Mouse (Mus musculus) bone marrow macrophage, adult 2 months (primary cell): Measurements from ENCODE around the gene Golga4. TPM values are rescaled to one million over a fixed set of nuclear protein-coding genes. Genes with fewer than 3 reads are reported as not detected.

Experiments
- H3K27ac ChIP-seq: 2 replicates; pipeline ENCODE4 v1.5.1; 2012; ENCODE audit warnings: low read depth, low read length; ENCODE audit not compliant: insufficient read depth
- H3K4me1 ChIP-seq: 2 replicates; pipeline ENCODE4 v1.6.1; 2012; ENCODE audit warnings: low read length; ENCODE audit not compliant: control insufficient read depth, insufficient read depth
- H3K4me3 ChIP-seq: 2 replicates; pipeline ENCODE4 v1.5.1; 2012; ENCODE audit warnings: mild to moderate bottlenecking, low read length, moderate library complexity; ENCODE audit not compliant: insufficient read depth
- CTCF ChIP-seq: IDR thresholded peaks from 2 replicates; pipeline ENCODE4 v1.5.1; 2012; ENCODE audit warnings: low read depth, mild to moderate bottlenecking, low read length, moderate library complexity
- POLR2A ChIP-seq: IDR thresholded peaks from 2 replicates; pipeline ENCODE4 v1.6.1; 2012; ENCODE audit warnings: mild to moderate bottlenecking, low read depth, low read length, borderline replicate concordance
- polyA plus RNA-seq: library from polyadenylated mRNA; stranded (reverse); fragments of >200 nt; gene quantifications from 2 replicates; pipeline ENCODE4 v1.2.4, GENCODE M21; 2012; ENCODE audit not compliant: missing spikeins, insufficient read depth, insufficient read length

Golga4 gene
- polyA plus RNA-seq, 1 experiment, result 52.2 TPM

DNA sequence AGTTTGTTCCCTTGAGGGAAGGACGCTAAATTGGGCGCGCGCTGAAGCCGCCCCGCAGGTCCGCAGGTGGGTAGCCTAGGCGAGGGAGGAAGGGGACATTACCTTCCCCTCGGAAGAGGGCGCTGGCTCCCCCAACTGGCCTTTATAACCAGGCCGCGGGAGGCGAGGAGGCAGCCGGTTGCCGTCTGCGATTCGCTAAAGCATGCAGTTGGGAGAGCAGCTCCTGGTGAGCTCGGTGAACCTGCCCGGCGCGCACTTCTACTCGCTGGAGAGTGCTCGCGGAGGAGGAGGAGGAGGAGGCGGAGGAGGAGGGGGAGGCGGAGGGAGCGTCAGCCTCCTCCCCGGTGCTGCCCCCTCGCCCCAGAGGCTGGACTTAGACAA, 27.6 kb upstream of the Golga4 start:
- TF ChIP-seq CTCF (no peak), POLR2A (no peak)
- Histone ChIP-seq H3K27ac (no peak overlapping the region), H3K4me3 (peak overlapping the region; percentile 58), H3K4me1 (no peaks in the 10 kb centered on the region)

GRCm38 (mm10) chr9:118478839-118479507, 27.1 kb upstream of the Golga4 start:
- peak overlapping the region; percentile 58 for H3K4me3 ChIP-seq
- no peak overlapping the region for H3K27ac ChIP-seq
- no peaks in the 10 kb centered on the region for H3K4me1 ChIP-seq
- TF ChIP-seq CTCF (no peak), POLR2A (no peak)

DNA sequence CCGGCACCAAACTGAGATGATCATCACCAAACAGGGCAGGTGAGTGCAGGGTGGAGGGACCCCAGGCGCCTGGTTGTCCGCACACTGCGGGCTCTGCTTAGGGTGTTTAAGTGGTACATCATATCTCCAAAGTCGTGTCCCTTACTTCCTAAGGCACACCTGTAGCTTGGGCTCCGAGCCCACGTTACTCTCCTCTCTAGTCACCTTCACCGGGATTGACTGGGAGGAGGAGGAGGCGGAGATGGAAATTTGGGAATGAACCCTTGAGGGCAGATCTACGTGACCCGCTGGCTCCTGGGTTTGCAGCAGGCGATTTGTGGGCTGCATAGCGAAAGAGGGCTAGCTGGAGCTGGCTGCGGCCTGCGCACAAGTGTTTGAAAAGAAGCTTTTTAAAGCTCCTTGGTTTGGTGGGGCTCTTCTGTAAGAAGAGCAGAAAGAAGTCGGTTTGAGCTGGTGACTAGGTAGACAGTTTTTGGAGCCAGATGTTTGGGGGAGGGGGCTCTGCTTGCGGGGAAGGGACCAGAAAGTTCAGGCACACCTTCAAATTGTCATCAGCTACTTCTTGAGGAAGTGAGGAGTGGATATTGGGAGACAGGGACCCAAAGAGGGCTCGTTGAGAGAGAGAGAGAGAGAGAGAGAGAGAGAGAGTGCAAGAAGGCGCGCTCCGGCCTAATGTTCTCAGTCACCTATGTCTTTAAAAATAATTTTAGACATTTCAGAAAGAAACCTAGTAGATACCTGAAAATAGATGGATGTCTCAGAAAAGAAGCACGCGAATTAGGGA, 26.4 kb upstream of the Golga4 start:
- H3K27ac ChIP-seq, result no peak overlapping the region
- TF ChIP-seq POLR2A (no peak), CTCF (no peak)
- no peak overlapping the region for H3K4me3 ChIP-seq
- H3K4me1 ChIP-seq, result no peaks in the 10 kb centered on the region

DNA sequence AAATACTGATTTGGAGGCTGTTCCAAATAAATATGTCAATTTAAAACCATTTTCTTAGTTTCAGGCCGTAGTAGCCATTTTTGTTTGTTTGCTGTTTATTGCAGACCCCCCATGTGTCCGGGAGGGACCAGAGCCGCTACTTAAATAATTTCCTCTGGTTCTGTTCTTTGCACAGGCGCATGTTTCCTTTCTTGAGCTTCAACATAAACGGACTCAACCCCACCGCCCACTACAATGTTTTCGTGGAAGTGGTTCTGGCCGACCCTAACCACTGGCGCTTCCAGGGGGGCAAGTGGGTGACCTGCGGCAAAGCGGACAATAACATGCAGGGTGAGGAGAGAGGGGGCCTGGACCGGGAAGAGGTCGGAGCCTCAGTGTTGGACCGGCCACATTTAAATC, 25.8 kb upstream of the Golga4 start:
- Histone ChIP-seq H3K27ac (no peak overlapping the region), H3K4me3 (no peak overlapping the region), H3K4me1 (no peaks in the 10 kb centered on the region)
- no peak for TF ChIP-seq POLR2A
- TF ChIP-seq CTCF, result no peak

DNA sequence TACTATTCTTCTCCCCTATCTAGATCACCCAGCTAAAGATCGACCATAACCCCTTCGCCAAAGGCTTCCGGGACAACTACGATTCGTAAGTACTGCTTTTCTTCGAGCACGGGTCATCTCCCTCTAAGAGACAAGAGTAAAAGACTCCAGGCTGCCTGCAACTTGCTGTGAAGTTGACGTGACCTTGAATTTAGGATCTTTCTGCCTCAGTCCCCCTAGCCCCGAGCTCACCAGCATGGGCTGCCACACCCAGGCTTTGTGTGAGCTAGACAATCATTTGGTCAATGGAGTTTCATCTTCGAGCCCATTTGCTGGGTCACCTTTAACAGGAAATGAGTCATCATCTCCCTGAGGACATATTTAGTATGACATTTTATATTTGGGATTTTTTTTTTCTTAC, 23.9 kb upstream of the Golga4 start:
- TF ChIP-seq CTCF (no peak), POLR2A (no peak)
- H3K4me1 ChIP-seq, result peaks cover 3% of the 10 kb centered on the region; the same call in 1 of the 2 replicates

DNA sequence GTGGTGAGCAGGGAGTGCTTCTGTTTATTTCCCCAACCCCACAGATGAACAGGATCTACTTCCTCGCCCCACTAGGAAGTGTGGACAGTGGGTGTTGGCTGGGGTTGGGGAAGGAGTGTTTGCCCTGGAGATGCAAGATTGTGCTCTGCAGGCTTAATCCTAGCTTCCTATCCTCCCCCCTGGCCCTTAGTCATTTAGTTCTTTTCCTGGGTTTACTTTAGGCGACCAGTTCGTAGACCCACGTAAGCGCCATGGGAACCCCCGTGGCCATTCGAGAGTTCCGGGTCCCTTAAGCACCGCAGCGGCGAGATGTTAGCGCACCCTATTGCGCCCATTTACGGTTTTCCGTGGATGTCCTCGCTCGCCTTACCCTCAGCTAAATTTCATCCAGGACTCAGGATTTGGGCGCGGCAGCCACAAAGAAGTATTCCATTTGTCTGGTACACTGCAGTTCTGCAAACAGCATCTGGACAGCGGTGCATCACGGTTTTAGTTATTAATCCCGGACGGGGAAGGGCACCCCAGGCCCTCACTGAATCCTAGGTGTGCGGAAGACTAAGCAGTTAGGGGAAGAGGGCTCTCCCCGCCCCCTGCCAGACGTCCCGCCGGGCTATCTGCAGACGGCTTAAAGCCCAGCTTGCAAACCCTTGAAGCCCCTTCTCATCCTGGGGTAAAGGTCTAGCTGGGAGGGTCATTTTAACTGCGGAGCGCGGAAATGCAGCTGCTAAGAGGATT, 19.5 kb upstream of the Golga4 start:
- TF ChIP-seq POLR2A, result no peak
- no peak for TF ChIP-seq CTCF
- Histone ChIP-seq H3K27ac (no peak overlapping the region), H3K4me3 (peak overlapping the region; percentile 17; the same call in 1 of the 2 replicates), H3K4me1 (peaks cover 6% of the 10 kb centered on the region; the same call in 1 of the 2 replicates)

More for the DNA sequence above, 23.9 kb upstream of the Golga4 start:
- H3K4me3 ChIP-seq, result no peak overlapping the region
- no peak overlapping the region for H3K27ac ChIP-seq

DNA sequence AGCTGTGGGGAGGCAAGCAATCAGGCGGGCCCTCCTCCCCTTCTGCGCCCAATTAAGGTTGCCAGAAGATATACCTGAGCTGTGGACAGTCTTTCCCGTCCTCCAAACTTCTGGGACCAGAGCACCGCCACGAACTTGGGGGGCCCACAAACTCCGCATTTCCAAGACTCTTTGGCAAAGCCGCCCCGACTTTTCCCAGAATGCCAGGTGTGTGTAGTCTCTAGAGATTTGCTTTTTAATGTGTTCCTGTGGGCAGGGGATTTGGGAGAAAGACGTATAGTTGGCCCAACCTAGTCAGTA, 19.0 kb upstream of the Golga4 start:
- peaks cover 6% of the 10 kb centered on the region; the same call in 1 of the 2 replicates for H3K4me1 ChIP-seq
- H3K27ac ChIP-seq, result no peak overlapping the region
- no peak overlapping the region for H3K4me3 ChIP-seq
- no peak for TF ChIP-seq POLR2A
- TF ChIP-seq CTCF, result no peak

DNA sequence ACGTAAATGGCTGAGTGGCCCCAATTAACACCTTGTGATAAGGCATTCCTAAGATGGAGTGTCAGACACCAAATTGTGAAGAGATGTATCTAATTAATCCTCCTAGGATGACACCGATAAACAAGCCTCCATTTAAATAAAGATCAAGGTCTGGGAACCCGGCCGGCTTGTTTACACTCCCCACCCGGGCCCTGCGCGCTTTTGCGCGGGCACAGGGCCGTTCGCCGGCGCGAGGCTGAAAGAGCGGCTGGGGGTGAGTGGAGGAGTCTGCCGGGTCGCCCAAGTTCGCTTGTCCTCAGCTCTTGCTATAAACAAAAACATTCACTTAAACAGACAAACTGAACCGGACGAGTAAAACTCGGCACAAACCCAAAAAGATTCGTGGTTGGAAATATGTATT, 18.4 kb upstream of the Golga4 start:
- Histone ChIP-seq H3K27ac (no peak overlapping the region), H3K4me1 (peaks cover 6% of the 10 kb centered on the region; the same call in 1 of the 2 replicates), H3K4me3 (peak overlapping the region; percentile 43)
- no peak for TF ChIP-seq CTCF
- TF ChIP-seq POLR2A, result no peak

- Histone ChIP-seq H3K4me3 (peak overlapping the region; percentile 43), H3K4me1 (peaks cover 6% of the 10 kb centered on the region; the same call in 1 of the 2 replicates), H3K27ac (no peak overlapping the region)
- TF ChIP-seq POLR2A, result no peak
Observed at GRCm38 (mm10) chr9:118488138-118488895, 17.8 kb upstream of the Golga4 start.
